Mouse (Mus musculus) cerebellum, postnatal 14 days (tissue): ENCODE measurements at regions not wholly inside any gene's neighbourhood (a gene's known extent, or its start where the extent isn't known, plus 50 kb on each side); places are given as distances from the start of the nearest gene placed in this dataset.
A peak's percentile ranks its signal among the peaks of the same experiment; 100 is the strongest.

Experiments
- DNase-seq, 2 experiments: peaks; one replicate each; pipeline ENCODE4 v3.0.0; 2021; ENCODE audit warnings: mixed read lengths in 2 of 2

GRCm38 (mm10) chr8:103816101-103816894, 285.1 kb upstream of the Cdh5 start:
- DNase-seq = no peak

GRCm38 (mm10) chr8:103823541-103823940, 277.9 kb upstream of the Cdh5 start:
- no peak for DNase-seq

GRCm38 (mm10) chr8:103824747-103825146, 276.7 kb upstream of the Cdh5 start:
- DNase-seq = no peak

DNA sequence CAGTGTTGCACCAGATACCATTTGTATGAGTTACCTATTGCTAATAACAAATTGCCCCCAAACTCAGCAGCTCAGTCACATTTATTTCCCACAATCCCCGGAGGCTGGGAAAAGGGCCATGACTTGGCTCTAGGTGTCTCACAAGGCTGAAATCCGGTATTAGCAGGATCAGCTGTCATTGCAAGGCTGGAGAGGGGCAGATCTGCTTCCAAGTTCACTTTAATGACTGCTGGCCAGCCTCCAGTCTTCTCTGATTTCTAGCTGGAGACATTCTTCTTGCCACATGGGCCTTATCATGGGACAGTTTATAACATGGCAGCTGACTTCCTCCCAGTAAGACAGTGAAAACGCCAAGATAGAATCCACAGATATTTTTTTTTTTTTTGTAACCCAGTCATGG, 276.1 kb upstream of the Cdh5 start:
- peak; percentile 77 to 79 for DNase-seq

DNA sequence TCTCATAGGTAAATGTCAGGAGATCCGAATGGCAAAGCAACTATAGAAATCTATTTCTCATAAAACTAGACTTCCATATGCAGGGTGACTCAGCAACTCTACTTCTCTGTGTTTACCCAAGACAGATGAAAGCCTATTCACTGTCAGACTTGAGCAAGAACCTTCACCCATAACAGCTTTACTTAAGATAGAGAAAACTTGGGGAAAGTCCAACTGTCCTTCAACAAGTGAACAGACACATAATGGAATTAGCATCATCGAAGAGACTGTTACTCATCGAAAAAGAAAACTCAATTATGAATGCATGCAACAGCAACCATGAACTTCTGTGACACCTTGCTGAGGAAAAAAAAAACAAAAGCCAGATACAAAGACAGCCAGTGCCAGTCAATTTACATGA, 271.0 kb upstream of the Cdh5 start:
- no peak for DNase-seq

- DNase-seq = no peak
Measured at GRCm38 (mm10) chr8:103839990-103840389, 261.4 kb upstream of the Cdh5 start.

DNA sequence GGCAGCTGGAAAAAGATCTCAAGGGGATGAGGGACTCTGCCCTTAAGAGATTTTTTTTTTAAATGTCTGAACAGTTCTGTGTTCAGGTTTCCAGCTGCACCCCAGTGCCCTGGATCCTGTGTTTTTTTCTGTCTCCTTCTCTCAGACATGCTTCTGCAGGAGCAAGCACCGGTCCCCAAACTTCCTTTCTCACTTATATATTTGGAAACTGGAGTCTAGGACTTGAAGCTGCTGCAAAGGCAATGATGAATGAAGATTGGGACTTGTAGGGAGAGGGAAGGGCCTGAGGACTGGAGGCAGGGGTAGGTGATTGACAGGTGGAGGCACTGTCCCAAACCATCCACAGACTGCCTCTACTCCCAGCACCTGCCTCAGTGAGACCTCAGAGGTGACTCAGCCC, 255.5 kb upstream of the Cdh5 start:
- DNase-seq = no peak

GRCm38 (mm10) chr8:103846382-103846976, 254.9 kb upstream of the Cdh5 start:
- no peak for DNase-seq

DNA sequence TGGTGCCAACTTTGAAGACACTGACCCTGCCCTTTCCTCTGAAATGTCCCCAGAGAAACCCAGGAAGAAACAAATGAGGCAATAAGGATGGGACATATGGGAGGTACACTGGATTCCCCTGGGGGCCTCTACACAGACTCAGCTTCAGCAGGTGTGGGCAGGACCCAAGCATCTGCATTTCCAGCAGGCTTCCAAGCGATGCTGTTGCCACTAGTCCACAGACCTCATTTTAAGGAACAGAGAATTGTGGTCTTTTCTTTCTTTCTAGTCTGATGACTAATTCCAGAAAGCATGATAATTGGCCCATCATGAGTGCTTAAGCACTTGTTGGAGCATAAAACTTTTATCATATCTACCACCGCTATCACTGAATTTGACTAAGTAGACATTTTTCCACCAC, 251.6 kb upstream of the Cdh5 start:
- no peak for DNase-seq

DNA sequence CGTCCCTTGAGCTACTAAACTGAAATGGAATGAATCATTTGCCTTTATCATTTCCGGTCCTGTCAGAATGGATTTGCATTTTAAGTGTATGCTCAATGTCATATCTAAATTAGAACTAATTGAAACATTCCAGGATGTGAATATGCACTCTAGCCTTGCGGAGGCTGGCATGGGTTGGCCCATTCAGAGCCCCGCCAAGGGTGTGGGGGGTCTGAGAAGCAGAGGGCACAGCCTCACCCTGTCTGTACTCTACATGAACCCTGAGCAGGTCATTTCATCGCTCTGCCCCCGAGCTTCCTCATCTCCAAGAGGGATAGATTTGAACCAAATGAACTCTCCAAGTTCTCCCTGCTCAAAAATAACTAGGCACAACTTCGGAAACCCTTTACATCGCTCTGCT, 250.1 kb upstream of the Cdh5 start:
- DNase-seq = no peak

DNA sequence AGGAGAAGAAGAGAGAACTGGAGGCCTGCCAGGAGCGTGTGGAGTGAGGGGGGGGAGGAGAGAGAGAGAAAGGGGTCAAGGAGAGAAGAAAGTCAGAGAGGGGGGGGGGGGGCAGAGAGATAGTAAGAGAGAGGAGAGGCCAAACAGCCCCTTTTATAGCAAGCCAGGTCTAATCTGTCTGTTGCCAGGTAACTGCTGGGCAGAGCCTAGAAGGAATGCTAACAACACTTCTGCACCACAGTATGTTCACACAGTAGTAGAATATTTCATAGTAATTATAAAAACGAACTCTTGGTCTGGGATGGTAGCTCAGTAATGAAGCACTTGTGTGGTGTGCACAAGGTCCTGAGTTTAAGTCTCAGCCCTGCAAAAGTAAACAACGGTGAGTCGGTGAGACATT, 248.4 kb upstream of the Cdh5 start:
- no peak for DNase-seq

GRCm38 (mm10) chr8:103855291-103855690, 246.1 kb upstream of the Cdh5 start:
- no peak for DNase-seq

- DNase-seq = no peak
Measured at GRCm38 (mm10) chr8:103859130-103859529, 242.3 kb upstream of the Cdh5 start.

DNA sequence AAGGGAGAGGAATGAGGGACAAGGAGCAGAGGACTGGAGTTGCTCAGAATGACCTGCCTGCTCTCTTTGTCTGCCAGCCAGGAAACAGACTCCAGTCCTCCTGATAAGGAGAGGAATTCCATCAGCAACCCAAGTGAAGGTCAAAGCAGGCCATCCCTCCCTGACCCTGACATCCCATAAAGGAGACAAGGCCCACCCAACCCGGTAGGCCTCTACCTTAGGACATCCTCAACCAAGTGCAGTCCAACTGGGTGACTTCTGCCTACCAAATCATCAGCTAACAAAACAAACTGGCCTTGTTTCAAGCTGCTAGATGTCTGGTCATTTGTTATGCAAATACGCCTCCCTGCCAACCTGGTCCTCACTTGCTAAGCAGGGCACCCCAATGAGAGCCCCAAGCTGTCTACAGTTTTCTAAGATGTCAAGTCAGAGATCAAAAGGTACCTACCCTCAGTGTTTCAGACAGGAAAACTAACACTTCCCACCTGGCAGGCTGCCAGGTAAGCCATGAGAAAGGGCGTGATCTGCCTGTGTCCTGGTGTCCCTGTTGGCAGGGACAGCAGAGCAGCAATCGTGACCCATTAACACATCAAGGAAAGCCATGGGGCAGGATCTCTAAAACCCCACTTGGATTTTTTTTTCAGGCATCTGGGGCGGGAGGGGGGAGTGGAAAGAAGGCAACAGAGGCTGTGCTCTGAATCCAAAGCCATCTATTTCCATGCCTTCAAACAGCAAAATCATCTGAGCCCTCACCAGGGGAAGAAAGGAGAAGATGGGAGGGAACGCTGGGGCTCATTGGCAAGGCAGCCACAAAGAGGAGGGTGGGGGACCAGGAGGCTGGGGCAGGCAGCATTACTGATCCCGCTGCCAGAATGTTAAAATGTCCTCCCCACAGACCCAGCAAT, 227.6 kb upstream of the Cdh5 start:
- peak; percentile 45 to 58 for DNase-seq

DNA sequence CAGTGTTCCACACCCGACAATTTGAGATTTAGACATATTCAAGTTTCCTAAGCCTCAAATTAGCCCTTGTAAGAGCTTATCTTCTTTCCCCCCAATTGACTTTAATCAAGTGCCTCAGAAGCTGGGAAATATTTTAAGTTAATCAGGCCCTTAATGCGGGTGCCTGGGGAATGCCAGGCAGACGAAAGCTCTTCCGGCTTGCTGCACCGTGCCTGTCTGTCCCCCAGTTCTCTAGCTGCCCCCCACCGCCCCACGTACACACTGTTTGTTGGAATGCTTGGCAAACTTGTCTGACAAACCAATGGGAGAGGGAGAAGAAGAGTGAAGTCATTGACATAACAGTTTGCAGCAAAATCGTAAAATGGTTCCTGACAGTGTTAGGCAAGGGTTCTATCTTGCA, 226.9 kb upstream of the Cdh5 start:
- no peak for DNase-seq

DNA sequence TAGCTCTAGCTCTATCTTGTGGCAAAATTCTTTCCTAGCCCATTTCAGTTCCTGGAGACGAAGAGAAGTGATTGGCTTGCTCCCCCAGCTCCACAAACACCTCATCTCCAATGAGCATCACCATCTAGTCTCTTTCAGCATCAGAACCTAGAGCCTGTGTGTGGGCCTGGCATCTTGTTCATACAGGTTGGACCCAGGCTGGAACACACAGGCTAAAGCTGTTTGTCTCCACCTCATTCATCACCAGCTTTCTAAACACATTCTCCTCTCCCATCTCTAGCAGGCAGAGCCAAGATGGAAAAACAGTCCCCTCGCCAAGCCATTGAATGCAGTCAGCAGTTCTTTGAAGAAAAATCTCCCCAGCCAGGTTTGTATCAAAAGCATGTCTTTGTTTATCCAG, 221.9 kb upstream of the Cdh5 start:
- no peak for DNase-seq

DNA sequence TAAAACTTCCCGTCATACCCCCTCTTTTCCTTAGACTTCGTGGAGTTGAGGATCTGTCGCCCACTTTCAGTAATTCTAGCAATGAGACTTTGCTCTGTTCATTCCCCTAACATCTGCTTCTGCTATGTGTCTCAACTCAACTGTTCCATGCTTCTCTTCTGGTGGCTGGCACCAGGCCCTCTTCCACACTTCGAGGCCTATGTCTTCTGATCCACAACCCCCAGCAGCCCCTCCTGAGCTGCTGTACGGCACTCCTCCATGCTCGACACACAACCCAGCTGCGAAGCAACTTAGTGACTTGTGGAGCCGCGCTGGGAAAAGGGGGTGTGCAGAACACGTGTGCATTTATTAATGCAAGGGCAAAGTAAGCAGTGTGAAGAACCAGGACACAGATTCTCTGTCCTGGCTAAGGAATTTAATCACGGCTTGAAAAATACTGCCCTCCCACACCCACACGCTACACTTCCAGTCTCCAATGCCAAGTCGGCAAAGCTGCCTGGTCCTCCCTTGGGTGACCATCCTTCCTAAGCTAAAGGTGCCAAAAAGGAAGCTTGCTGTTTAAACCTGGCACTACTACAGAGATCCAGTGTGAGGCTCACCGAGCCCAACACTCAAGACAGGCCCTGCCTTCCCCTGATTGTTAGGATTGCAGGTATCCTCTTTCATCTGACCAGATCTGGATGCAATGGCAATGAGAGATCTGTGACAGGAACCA, 220.8 kb upstream of the Cdh5 start:
- peak; percentile 27 to 57 for DNase-seq

DNA sequence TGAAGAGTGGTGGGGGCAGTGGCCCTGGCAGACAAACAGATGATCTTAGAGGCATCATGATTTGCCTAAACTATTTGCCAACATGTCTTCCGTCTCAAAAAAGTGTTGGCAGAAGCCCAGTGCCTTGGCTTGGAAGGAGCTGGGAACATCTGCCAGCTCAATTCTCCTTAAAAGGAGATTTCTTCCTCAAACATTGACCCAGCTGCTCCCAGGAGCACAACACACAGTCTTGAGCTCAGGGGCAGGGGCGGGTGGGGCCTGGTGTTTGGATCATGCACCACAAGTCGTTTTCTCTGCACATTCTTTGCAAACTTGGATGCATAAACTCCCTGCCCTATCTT, 220.3 kb upstream of the Cdh5 start:
- DNase-seq = peak; percentile 48 to 52

GRCm38 (mm10) chr8:103884873-103885780, 216.3 kb upstream of the Cdh5 start:
- no peak for DNase-seq

DNA sequence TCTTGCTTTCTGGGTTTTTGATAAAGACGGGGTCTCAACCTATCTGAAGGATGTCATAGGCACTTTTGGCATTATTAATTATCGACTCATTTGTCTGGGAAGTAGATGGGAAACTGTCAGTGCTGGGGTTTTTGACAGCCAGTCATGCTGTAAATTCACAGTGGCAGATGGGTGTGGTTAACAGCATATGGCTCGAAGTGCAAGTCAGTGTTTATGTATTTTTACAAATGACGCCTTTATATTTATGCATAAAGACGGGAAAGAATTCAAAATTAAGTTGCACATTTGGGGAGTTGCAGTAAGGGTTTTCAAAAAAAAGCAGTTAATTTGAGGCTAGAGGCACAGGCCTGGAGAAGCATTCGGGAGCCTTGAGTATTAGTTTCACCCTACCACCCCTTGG, 206.8 kb upstream of the Cdh5 start:
- no peak for DNase-seq

GRCm38 (mm10) chr8:103895132-103895531, 206.3 kb upstream of the Cdh5 start:
- DNase-seq = no peak

DNA sequence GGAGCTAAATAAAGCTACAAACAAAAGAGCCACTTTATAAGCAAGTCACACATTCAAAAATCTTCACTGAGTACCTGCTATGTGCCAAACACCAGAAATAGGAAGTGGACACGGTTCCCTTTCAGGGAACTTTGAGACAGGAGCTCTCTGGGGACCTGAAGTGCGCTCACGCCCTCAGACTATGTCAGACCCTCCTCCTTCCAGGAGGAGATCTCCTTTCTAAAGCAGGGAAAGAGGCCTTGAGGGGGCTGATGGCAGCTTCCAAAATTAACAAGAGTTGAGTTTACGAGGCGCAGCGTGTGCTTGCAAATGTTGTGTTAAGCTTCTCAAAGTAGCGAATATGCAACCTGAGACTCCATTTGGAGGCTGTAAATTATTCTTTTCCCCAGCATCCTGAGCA, 204.0 kb upstream of the Cdh5 start:
- DNase-seq = no peak
